Mouse (Mus musculus): ENCODE results near the gene Mettl27. TPM values are rescaled to one million over a fixed set of nuclear protein-coding genes. Genes with fewer than 3 reads are reported as not detected.

Gene Mettl27
- 9.9 and 12.8 TPM in 2 replicates for total RNA-seq (2014; fragmentation: Nextera tagmentation)
- 6.5 and 18.5 TPM in 2 replicates for total RNA-seq (2017)

- peak; percentile 98 for ATAC-seq (replicated peaks; ENCODE audit: low FRiP score, low TSS enrichment, poor library complexity, severe bottlenecking)
These were observed at the start of gene Mettl27 for GRCm38 (mm10) chr5:134932179-134932902. Mettl27 (plus strand) TSS chr5:134932368.

GRCm38 (mm10) chr5:134883077-134883476 is 49.1 kb upstream of the Mettl27 start:
- no peak for ATAC-seq (replicated peaks; ENCODE audit: low FRiP score, low TSS enrichment, poor library complexity, severe bottlenecking)

GRCm38 (mm10) chr5:134887447-134888335 is 44.5 kb upstream of the Mettl27 start:
- ATAC-seq (replicated peaks; ENCODE audit: low FRiP score, low TSS enrichment, poor library complexity, severe bottlenecking): no peak

- no peak for ATAC-seq (replicated peaks; ENCODE audit: low FRiP score, low TSS enrichment, poor library complexity, severe bottlenecking)
These were observed 43.7 kb upstream of the Mettl27 start for GRCm38 (mm10) chr5:134888505-134888904.

GRCm38 (mm10) chr5:134890601-134891054 is 41.5 kb upstream of the Mettl27 start:
- no peak for ATAC-seq (replicated peaks; ENCODE audit: low FRiP score, low TSS enrichment, poor library complexity, severe bottlenecking)

GRCm38 (mm10) chr5:134891552-134891951 is 40.6 kb upstream of the Mettl27 start:
- ATAC-seq (replicated peaks; ENCODE audit: low FRiP score, low TSS enrichment, poor library complexity, severe bottlenecking): no peak

GRCm38 (mm10) chr5:134892717-134893116 is 39.5 kb upstream of the Mettl27 start:
- ATAC-seq (replicated peaks; ENCODE audit: low FRiP score, low TSS enrichment, poor library complexity, severe bottlenecking): no peak

- ATAC-seq (replicated peaks; ENCODE audit: low FRiP score, low TSS enrichment, poor library complexity, severe bottlenecking): no peak
These were observed 36.9 kb upstream of the Mettl27 start for GRCm38 (mm10) chr5:134895291-134895690.

- no peak for ATAC-seq (replicated peaks; ENCODE audit: low FRiP score, low TSS enrichment, poor library complexity, severe bottlenecking)
These were observed 35.2 kb upstream of the Mettl27 start for GRCm38 (mm10) chr5:134896965-134897364.

GRCm38 (mm10) chr5:134897596-134897995 is 34.6 kb upstream of the Mettl27 start:
- ATAC-seq (replicated peaks; ENCODE audit: low FRiP score, low TSS enrichment, poor library complexity, severe bottlenecking): no peak

- no peak for ATAC-seq (replicated peaks; ENCODE audit: low FRiP score, low TSS enrichment, poor library complexity, severe bottlenecking)
These were observed 31.0 kb upstream of the Mettl27 start for GRCm38 (mm10) chr5:134901012-134901643.

- ATAC-seq (replicated peaks; ENCODE audit: low FRiP score, low TSS enrichment, poor library complexity, severe bottlenecking): no peak
These were observed 30.5 kb upstream of the Mettl27 start for GRCm38 (mm10) chr5:134901644-134902027.

- no peak for ATAC-seq (replicated peaks; ENCODE audit: low FRiP score, low TSS enrichment, poor library complexity, severe bottlenecking)
These were observed 25.5 kb upstream of the Mettl27 start, which contains the start of gene Tmem270 for GRCm38 (mm10) chr5:134906633-134907032. Tmem270 (minus strand) TSS chr5:134906733.

- ATAC-seq (replicated peaks; ENCODE audit: low FRiP score, low TSS enrichment, poor library complexity, severe bottlenecking): peak; percentile 91
These were observed 25.0 kb upstream of the Mettl27 start for GRCm38 (mm10) chr5:134907135-134907534.

GRCm38 (mm10) chr5:134911901-134912300 is 20.3 kb upstream of the Mettl27 start:
- ATAC-seq (replicated peaks; ENCODE audit: low FRiP score, low TSS enrichment, poor library complexity, severe bottlenecking): no peak

- ATAC-seq (replicated peaks; ENCODE audit: low FRiP score, low TSS enrichment, poor library complexity, severe bottlenecking): peak; percentile 15; the same call in 1 of the 2 replicates
These were observed 18.8 kb upstream of the Mettl27 start for GRCm38 (mm10) chr5:134913352-134913751.

GRCm38 (mm10) chr5:134913753-134914152 is 18.4 kb upstream of the Mettl27 start:
- peak; percentile 81 for ATAC-seq (replicated peaks; ENCODE audit: low FRiP score, low TSS enrichment, poor library complexity, severe bottlenecking)

GRCm38 (mm10) chr5:134914510-134914909 is 17.7 kb upstream of the Mettl27 start:
- no peak for ATAC-seq (replicated peaks; ENCODE audit: low FRiP score, low TSS enrichment, poor library complexity, severe bottlenecking)

GRCm38 (mm10) chr5:134915311-134915710 is 16.9 kb upstream of the Mettl27 start, which contains the start of gene Cldn13:
Cldn13 (minus strand) TSS chr5:134915526.
- peak; percentile 56 for ATAC-seq (replicated peaks; ENCODE audit: low FRiP score, low TSS enrichment, poor library complexity, severe bottlenecking)
